ENCODE assay signal across 9 mouse cellular contexts in genomic region chr9:117153686-117154274, GRCm38 (mm10).
DNase-seq lines count a peak whose midpoint lies in the region; ATAC-seq and TF ChIP-seq lines count a peak whose summit lies in the region.
"Had no signal": no experiment of that assay in that cellular context is flagged by ENCODE, and none has a peak within 500 bp of the region (broad histone marks: within the 10 kb centered on the region; RNA-seq: fewer than 3 reads in every experiment).

No protein-coding gene starts in this region.

- ATAC-seq in heart, embryonic 15.5 days (replicated peaks; ENCODE audit: insufficient number of reproducible peaks, insufficient read depth, low FRiP score, low read depth), result no peak

- H3K9me3 ChIP-seq in heart, embryonic 15.5 days (replicated peaks), result no peaks in the 10 kb centered on the region
- H3K9me3 ChIP-seq in limb, embryonic 10.5 days (replicated peaks), result no peaks in the 10 kb centered on the region

- H3K4me3 ChIP-seq in heart, embryonic 15.5 days, result no peak overlapping the region
- H3K4me3 ChIP-seq in limb, embryonic 10.5 days, result peak overlapping the region; percentile 26; the same call in 1 of the 2 replicates
- no peak overlapping the region for H3K4me3 ChIP-seq in lung, adult 2 months (replicated peaks; ENCODE audit: extremely low read depth, low read depth, low read length)

- WGBS in heart, embryonic 15.5 days, result 59% methylated on average over 20 of the region's 20 CpGs
- 55% methylated on average over 20 of the region's 20 CpGs for WGBS in limb, embryonic 10.5 days
- WGBS in lung, adult 2 months, result 69% methylated on average over 20 of the region's 20 CpGs

- no peaks in the 10 kb centered on the region; the same call in 1 of the 2 replicates for H3K36me3 ChIP-seq in heart, embryonic 15.5 days
- peaks cover 19% of the 10 kb centered on the region; the same call in 1 of the 2 replicates for H3K36me3 ChIP-seq in limb, embryonic 10.5 days

- H3K4me1 ChIP-seq in heart, embryonic 15.5 days (replicated peaks), result peaks cover 19% of the 10 kb centered on the region
- peaks cover 40% of the 10 kb centered on the region for H3K4me1 ChIP-seq in limb, embryonic 10.5 days
- H3K4me1 ChIP-seq in lung, adult 2 months (ENCODE audit: control insufficient read depth, insufficient read depth, low read length), result peaks cover 3% of the 10 kb centered on the region; the same call in 1 of the 2 replicates

- no peaks in the 10 kb centered on the region for H3K27me3 ChIP-seq in heart, embryonic 15.5 days
- H3K27me3 ChIP-seq in limb, embryonic 10.5 days (ENCODE audit: low read depth, poor library complexity, severe bottlenecking), result no peaks in the 10 kb centered on the region

- no peak overlapping the region for H3K9ac ChIP-seq in heart, embryonic 15.5 days

- peak; percentile 7 for DNase-seq in kidney, adult 18-20 months
- no peak for DNase-seq in kidney, adult 11 months
- peak; percentile 50 for DNase-seq in limb, embryonic 10.5 days (ENCODE audit: low spot score)
- peak; percentile 39 to 44 for DNase-seq in thymus, postnatal 10 days (ENCODE audit: low spot score in 2 of 2)
- no peak for DNase-seq in right cerebral cortex, postnatal 25 days
- DNase-seq in right cerebral cortex, adult 18-20 months, result no peak
- no peak for DNase-seq in lung, adult 2 months
- DNase-seq: cerebellum, postnatal 10 days had no signal

- TF ChIP-seq CTCF in lung, adult 2 months (IDR thresholded peaks at IDR 0.05; ENCODE audit: insufficient read depth, low read length), result no peak

- TF ChIP-seq POLR2A in lung, adult 2 months (IDR thresholded peaks at IDR 0.05; ENCODE audit: borderline replicate concordance, extremely low read depth, low read depth, low read length), result no peak

- 0 out of 2 replicates have a peak overlapping the region, but pooled peaks have one; percentile 6 for H3K4me2 ChIP-seq in heart, embryonic 15.5 days

- peak overlapping the region; percentile 37 for H3K27ac ChIP-seq in heart, embryonic 15.5 days
- H3K27ac ChIP-seq in limb, embryonic 10.5 days, result peak overlapping the region; percentile 82

Comparison
In these comparisons a context has a peak if more than half of its experiments do, and no peak if none do; other contexts are left out.
1. DNase-seq: peak in kidney, adult 18-20 months (single experiment), limb, embryonic 10.5 days (single experiment) and thymus, postnatal 10 days (2 of 2); none in kidney, adult 11 months (single experiment), right cerebral cortex, postnatal 25 days (single experiment), right cerebral cortex, adult 18-20 months (single experiment) and lung, adult 2 months (single experiment).